Mouse (Mus musculus) heart, adult 2 months (tissue): ENCODE results near the gene Tns3.

Experiments used
- CTCF ChIP-seq: fragments of 200-600 bp; IDR thresholded peaks from 2 replicates; pipeline ENCODE4 v1.8.1; 2022; ENCODE audit warnings: antibody characterized with exemption, mild to moderate bottlenecking, moderate library complexity
- POLR2A ChIP-seq: fragments of 200-500 bp; IDR thresholded peaks from 2 replicates; pipeline ENCODE4 v1.6.1; 2011; ENCODE audit warnings: mild to moderate bottlenecking, low read depth, low read length, control low read depth; ENCODE audit not compliant: insufficient read depth

GRCm38 (mm10) chr11:8692162-8692535, 27.8 kb upstream of the Tns3 start:
- TF ChIP-seq CTCF: no peak
- TF ChIP-seq POLR2A: no peak
